Mouse (Mus musculus): ENCODE results near the gene 1500009L16Rik. TPM values are rescaled to one million over a fixed set of nuclear protein-coding genes. Genes with fewer than 3 reads are reported as not detected.
A peak's percentile ranks its signal among the peaks of the same experiment; 100 is the strongest.

1500009L16Rik gene
- polyA plus RNA-seq, 1 experiment = 13.6 TPM

DNA sequence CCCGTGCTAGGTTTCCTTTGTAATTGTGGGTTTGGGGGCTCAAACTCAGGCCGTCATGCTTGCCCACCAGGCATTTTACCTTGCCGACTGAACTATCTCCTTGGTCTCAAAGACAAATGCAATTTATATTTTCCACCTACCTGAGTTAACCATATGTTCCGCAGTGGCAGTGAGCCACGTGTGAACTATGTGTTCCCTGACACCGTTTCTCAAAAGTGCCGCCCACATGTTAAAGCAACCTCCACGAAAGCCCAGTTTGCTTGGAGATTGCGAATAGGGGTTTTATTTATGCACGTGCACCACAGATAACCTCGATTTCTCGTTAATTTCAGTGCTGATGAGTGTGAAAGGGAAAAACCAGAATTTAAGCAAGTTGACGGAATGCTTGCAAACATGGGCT lies 36.1 kb downstream of the 1500009L16Rik start:
- no peaks in the 10 kb centered on the region for H3K27me3 ChIP-seq (ENCODE audit: control insufficient read depth, insufficient read depth, low read length)
- no peaks in the 10 kb centered on the region for H3K36me3 ChIP-seq (ENCODE audit: control insufficient read depth, insufficient read depth, low read length)
- H3K27ac ChIP-seq (ENCODE audit: control insufficient read depth, insufficient read depth, low read depth, low read length) = no peak overlapping the region
- H3K4me3 ChIP-seq (ENCODE audit: control insufficient read depth, low read depth, low read length) = no peak overlapping the region
- H3K4me1 ChIP-seq (ENCODE audit: control insufficient read depth, insufficient read depth, low read length) = no peaks in the 10 kb centered on the region
- TF ChIP-seq POLR2A (IDR thresholded peaks at IDR 0.05; ENCODE audit: control insufficient read depth, low read depth, low read length) = no peak
- TF ChIP-seq CTCF (IDR thresholded peaks at IDR 0.05; ENCODE audit: control insufficient read depth, insufficient read depth, insufficient replicate concordance, low read depth, low read length) = no peak

DNA sequence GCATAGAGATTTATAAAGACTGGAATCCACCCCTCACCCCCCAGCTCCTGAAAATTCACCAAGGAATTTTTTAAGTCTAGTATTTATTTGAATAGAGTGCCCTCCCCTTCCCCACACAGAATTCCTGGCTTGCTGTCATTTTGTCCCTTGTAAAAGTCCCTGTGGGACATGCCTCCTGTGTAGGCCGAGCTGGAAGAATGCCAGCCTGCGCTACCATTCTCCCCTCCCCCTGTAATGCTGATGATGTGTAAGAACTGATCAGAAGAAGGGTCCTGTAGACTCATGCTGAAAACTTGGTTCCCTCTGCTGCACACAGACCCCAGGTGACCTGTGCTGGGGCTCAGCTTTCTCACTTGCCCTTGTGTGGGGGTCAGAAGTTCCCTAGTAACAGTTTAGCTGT lies 37.9 kb downstream of the 1500009L16Rik start:
- Histone ChIP-seq H3K27me3 (ENCODE audit: control insufficient read depth, insufficient read depth, low read length) (no peaks in the 10 kb centered on the region), H3K27ac (ENCODE audit: control insufficient read depth, insufficient read depth, low read depth, low read length) (no peak overlapping the region), H3K4me1 (ENCODE audit: control insufficient read depth, insufficient read depth, low read length) (no peaks in the 10 kb centered on the region), H3K36me3 (ENCODE audit: control insufficient read depth, insufficient read depth, low read length) (no peaks in the 10 kb centered on the region), H3K4me3 (ENCODE audit: control insufficient read depth, low read depth, low read length) (no peak overlapping the region)
- TF ChIP-seq CTCF (IDR thresholded peaks at IDR 0.05; ENCODE audit: control insufficient read depth, insufficient read depth, insufficient replicate concordance, low read depth, low read length) = no peak
- TF ChIP-seq POLR2A (IDR thresholded peaks at IDR 0.05; ENCODE audit: control insufficient read depth, low read depth, low read length) = no peak

DNA sequence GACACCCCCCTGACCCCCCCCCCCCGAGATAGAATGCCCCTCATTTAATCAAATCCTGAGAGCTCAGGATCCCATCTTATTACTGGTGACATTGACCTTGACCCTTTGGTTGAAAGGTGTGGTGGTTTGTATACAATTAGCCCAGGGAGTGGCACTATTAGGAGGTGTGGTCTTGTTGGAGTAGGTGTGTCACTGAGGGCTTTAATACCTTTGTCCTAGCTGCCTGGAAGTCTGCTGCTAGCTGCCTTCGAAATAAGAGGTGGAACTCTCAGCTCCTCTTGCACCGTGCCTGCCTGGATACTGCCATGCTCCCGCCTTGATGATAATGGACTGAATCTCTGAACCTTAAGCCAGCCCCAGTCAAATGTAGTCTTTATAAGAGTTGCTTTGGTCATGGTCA lies 41.2 kb downstream of the 1500009L16Rik start:
- Histone ChIP-seq H3K4me3 (ENCODE audit: control insufficient read depth, low read depth, low read length) (no peak overlapping the region), H3K36me3 (ENCODE audit: control insufficient read depth, insufficient read depth, low read length) (no peaks in the 10 kb centered on the region), H3K27me3 (ENCODE audit: control insufficient read depth, insufficient read depth, low read length) (no peaks in the 10 kb centered on the region), H3K4me1 (ENCODE audit: control insufficient read depth, insufficient read depth, low read length) (no peaks in the 10 kb centered on the region), H3K27ac (ENCODE audit: control insufficient read depth, insufficient read depth, low read depth, low read length) (no peak overlapping the region)
- no peak for TF ChIP-seq CTCF (IDR thresholded peaks at IDR 0.05; ENCODE audit: control insufficient read depth, insufficient read depth, insufficient replicate concordance, low read depth, low read length)
- TF ChIP-seq POLR2A (IDR thresholded peaks at IDR 0.05; ENCODE audit: control insufficient read depth, low read depth, low read length) = no peak

DNA sequence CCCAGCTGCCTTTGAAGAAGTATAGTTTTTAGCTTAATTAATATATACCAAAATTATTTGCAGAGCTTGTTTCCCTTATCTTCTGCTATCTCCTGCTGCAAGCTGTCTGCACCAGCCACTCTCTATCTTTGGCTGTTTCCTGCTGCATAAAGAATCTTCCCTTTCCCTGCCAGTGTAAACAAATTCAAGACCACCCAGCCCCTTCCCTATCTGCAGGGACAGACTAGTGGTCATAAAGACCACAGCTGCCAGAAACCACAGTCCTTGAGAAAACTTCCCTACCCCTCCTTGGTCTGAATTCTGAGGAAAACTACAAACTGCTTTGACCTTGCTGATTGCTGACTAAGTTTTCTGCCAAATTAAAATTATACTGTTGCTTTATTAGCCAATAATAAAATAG lies 44.2 kb downstream of the 1500009L16Rik start:
- TF ChIP-seq POLR2A (IDR thresholded peaks at IDR 0.05; ENCODE audit: control insufficient read depth, low read depth, low read length) (no peak), CTCF (IDR thresholded peaks at IDR 0.05; ENCODE audit: control insufficient read depth, insufficient read depth, insufficient replicate concordance, low read depth, low read length) (no peak)
- H3K4me3 ChIP-seq (ENCODE audit: control insufficient read depth, low read depth, low read length) = no peak overlapping the region
- no peaks in the 10 kb centered on the region for H3K4me1 ChIP-seq (ENCODE audit: control insufficient read depth, insufficient read depth, low read length)
- H3K36me3 ChIP-seq (ENCODE audit: control insufficient read depth, insufficient read depth, low read length) = no peaks in the 10 kb centered on the region
- H3K27me3 ChIP-seq (ENCODE audit: control insufficient read depth, insufficient read depth, low read length) = no peaks in the 10 kb centered on the region
- H3K27ac ChIP-seq (ENCODE audit: control insufficient read depth, insufficient read depth, low read depth, low read length) = no peak overlapping the region

DNA sequence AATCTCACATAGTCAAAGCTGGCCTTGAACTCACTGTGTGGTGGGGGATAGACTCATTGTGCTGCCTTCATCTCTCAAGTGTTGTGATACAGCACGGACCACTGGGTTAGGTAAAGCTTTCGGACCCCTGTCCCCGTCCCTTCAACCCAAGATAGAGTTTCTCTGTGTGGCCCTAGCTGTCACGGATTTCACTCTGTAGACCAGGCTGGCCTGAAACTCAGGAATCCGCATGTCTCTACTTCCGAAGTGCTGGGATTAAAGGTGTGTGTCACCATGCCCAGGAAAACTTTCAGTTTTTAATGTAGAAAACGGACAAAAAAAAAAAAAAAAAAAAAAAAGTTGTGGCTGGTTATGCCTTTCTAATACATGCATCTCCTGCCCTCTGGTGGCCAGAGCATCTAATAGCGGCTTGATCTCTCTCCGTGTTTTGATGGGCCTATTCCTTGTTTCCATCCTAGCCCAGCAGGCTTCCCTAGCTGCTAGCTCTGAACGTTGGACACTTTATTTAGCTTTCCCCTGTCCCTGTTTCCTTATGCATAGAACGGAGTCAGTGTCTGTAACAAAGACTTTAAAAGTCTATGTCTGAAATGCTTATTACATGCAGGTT lies 53.7 kb downstream of the 1500009L16Rik start:
- H3K27me3 ChIP-seq (ENCODE audit: control insufficient read depth, insufficient read depth, low read length) = no peaks in the 10 kb centered on the region
- no peak overlapping the region for H3K27ac ChIP-seq (ENCODE audit: control insufficient read depth, insufficient read depth, low read depth, low read length)
- H3K4me3 ChIP-seq (ENCODE audit: control insufficient read depth, low read depth, low read length) = no peak overlapping the region
- no peaks in the 10 kb centered on the region for H3K36me3 ChIP-seq (ENCODE audit: control insufficient read depth, insufficient read depth, low read length)
- peak; percentile 33; the same call in 1 of the 2 replicates for TF ChIP-seq CTCF (IDR thresholded peaks at IDR 0.05; ENCODE audit: control insufficient read depth, insufficient read depth, insufficient replicate concordance, low read depth, low read length)
- no peak for TF ChIP-seq POLR2A (IDR thresholded peaks at IDR 0.05; ENCODE audit: control insufficient read depth, low read depth, low read length)
- no peaks in the 10 kb centered on the region for H3K4me1 ChIP-seq (ENCODE audit: control insufficient read depth, insufficient read depth, low read length)

DNA sequence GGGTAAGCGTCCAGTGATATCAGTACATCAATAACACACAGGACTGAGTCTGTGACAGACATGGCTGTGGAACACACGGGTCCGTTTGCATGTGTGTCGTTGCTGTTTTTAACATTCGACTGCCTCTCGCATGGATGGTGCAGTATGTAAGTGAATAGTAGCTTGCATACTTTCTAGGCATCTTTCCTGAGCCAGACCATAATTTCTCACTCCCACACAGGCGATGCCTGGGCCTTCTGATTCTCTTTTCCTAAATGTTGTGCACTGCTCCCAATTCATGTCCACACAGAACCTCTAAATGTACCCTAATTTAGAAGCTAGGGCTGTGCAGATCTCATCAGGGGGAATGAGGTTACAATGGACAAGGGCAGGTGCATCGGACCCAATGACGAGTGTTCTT lies 54.6 kb downstream of the 1500009L16Rik start:
- H3K27ac ChIP-seq (ENCODE audit: control insufficient read depth, insufficient read depth, low read depth, low read length) = no peak overlapping the region
- H3K4me1 ChIP-seq (ENCODE audit: control insufficient read depth, insufficient read depth, low read length) = no peaks in the 10 kb centered on the region
- no peaks in the 10 kb centered on the region for H3K36me3 ChIP-seq (ENCODE audit: control insufficient read depth, insufficient read depth, low read length)
- no peaks in the 10 kb centered on the region for H3K27me3 ChIP-seq (ENCODE audit: control insufficient read depth, insufficient read depth, low read length)
- TF ChIP-seq POLR2A (IDR thresholded peaks at IDR 0.05; ENCODE audit: control insufficient read depth, low read depth, low read length) = no peak
- no peak overlapping the region for H3K4me3 ChIP-seq (ENCODE audit: control insufficient read depth, low read depth, low read length)

DNA sequence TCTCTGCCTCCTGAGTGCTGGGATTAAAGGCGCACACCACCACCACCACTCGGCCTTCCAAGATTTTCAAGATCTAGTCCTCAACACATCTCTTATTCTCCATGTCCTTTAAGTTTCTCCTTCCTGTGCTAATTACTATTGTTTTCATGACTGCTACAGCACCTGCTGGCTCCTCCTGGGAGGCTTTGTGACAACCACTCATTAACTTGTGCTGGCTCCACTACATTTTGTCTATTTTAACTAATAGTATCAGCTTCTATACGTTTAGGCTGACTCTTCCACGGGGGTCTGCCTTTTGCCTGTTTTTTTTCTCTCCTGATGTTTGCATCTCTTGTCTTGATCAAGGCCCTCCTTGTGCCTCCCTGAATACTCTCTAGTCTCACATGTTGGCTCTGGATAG lies 59.2 kb downstream of the 1500009L16Rik start:
- Histone ChIP-seq H3K36me3 (ENCODE audit: control insufficient read depth, insufficient read depth, low read length) (no peaks in the 10 kb centered on the region), H3K4me3 (ENCODE audit: control insufficient read depth, low read depth, low read length) (no peak overlapping the region), H3K27ac (ENCODE audit: control insufficient read depth, insufficient read depth, low read depth, low read length) (no peak overlapping the region), H3K4me1 (ENCODE audit: control insufficient read depth, insufficient read depth, low read length) (no peaks in the 10 kb centered on the region), H3K27me3 (ENCODE audit: control insufficient read depth, insufficient read depth, low read length) (no peaks in the 10 kb centered on the region)
- TF ChIP-seq CTCF (IDR thresholded peaks at IDR 0.05; ENCODE audit: control insufficient read depth, insufficient read depth, insufficient replicate concordance, low read depth, low read length) = no peak
- TF ChIP-seq POLR2A (IDR thresholded peaks at IDR 0.05; ENCODE audit: control insufficient read depth, low read depth, low read length) = no peak

Data from testis, adult 2 months (tissue).